Mouse (Mus musculus): Measurements from ENCODE around the gene Abhd5.

Gene Abhd5

DNA sequence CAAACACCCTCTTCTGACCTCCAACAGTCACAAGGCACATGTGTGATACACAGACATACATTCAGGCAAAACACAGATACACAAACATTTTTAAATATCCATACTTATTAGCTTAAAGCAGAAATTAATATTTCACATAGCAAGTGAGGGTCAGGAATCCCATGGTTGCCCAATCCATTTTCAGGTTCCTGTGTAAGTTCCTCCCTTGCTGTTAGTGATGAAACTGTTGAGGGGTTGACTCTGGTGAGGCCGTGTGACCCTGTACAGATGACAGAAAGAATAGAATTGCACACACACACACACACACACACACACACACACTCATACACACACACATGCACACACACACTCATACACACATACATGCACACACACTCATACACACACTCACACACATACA, 63.2 kb downstream of the Abhd5 start:
- ATAC-seq (ENCODE audit: low TSS enrichment): no peak

DNA sequence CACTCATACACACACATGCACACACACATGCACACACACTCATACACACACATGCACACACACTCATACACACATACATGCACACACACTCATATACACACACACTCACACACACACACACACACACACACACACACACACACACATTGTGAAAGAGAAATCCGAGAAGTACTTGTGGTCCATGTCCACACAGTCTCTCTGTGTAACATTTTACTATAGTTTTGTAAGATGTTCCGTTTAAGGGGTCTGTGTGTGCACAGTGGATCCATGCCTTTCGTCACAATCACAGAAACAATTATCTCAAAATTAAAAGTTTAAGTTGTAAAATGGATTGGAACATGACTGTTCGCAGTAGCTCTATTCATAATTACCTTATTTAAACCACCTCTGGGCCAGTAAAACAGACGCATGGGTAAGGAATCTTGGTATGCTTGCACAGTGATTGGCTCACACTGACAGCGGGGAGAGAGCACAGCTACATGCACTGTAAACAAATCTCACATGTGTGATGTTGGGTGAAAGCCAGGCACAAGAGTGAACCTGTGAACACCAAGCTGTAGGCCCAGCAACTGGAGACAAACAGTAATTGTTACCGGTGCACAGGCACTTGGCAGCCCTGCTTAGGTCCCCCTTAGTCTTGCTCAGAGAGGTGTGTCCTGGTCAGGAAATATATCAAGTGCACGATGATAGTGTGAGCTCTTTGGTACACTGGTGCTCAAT, 63.8 kb downstream of the Abhd5 start:
- ATAC-seq (ENCODE audit: low TSS enrichment): no peak

DNA sequence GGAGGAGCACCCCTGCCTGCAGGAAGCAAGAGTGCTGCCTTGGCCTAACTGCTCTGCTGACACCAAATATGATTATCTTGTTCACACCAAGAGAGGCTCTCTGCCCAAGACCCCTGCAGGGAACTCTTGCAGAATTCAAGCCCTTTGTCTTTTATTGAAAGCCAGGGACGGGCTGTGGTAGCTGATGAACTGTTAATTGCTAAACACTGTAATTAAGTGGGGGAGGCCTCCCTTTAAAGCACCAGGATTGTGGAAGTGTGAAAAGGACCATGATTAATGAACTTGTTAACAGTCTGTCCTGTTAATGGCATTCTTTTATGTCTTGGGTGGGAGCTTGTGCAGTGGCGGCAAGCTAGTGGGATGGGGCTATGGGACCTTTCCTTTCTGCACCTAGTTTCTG, 65.2 kb downstream of the Abhd5 start:
- ATAC-seq (ENCODE audit: low TSS enrichment): no peak

DNA sequence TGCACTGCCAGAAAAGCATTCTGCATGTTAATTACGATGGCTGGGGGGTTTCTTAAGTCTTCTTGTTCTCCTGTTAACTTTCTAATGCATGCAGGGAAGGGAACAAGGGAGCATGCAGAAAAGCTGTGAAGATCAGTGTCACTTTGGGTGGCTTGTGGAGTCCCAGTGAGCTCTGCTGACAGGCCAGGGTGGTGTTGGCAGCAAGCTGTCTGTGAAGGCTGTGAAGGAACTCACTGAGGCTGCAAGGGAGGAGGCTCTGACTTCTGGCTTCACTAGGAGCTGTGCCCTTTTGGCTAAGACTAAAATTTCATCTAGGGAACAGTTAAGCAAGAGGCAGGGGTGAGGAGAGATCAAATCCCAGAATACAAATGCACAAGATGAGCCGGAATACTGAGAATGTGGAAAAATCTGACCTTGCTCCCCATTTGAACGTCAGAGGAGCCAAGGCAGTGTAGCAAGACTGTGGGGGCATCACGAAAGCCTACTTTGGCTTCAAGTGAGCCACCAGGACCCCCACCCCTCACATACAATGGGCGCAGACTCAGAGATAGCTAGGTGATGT, 68.9 kb downstream of the Abhd5 start:
- no peak for ATAC-seq (ENCODE audit: low TSS enrichment)

DNA sequence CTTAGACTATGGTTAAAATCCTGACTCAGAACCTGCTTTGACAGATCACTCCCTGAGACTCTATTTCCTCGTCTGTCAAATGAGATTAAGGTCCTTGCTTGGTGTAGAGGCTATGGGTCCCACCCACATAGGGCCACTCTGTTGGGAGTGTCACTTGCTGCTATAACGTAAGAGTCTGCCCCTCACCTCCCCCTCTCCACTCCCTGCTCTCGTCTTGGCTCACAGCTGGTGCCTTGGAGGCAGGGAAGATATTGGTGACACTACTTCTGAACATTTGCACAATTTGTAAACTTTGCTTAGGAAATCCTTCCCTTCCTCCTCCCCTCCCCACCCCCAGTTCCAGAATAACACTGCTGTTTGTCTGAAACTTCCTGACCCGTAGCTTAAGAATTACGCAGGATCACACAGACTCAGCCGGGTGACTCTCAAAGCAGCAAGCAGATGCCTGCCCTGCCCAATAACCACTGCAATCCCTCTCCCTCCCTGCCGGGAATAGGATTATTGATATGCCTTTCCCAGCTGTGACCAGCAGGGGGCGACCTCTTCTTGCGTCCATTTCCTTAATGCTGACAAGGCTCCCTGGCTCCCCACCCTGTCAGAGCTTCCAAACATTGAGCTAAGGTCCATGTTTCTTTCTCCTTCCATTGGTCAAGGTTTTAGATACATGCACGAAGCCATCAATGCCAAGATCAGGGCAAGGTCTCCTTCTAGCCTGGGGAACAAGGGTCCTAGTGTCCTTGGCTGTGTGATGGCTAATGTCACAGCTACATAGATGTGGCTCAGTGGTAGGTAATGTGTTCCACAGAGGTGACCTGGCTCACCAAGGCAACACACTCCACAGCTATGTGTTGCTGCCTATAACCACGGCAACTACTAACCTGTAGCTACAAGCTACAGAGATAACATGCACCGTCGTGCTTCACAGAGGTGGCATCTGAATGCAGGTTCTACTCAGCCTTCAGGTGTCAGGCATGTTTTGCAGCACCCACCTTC, 69.7 kb downstream of the Abhd5 start:
- peak; percentile 69; the same call in 1 of the 2 replicates for ATAC-seq (ENCODE audit: low TSS enrichment)

DNA sequence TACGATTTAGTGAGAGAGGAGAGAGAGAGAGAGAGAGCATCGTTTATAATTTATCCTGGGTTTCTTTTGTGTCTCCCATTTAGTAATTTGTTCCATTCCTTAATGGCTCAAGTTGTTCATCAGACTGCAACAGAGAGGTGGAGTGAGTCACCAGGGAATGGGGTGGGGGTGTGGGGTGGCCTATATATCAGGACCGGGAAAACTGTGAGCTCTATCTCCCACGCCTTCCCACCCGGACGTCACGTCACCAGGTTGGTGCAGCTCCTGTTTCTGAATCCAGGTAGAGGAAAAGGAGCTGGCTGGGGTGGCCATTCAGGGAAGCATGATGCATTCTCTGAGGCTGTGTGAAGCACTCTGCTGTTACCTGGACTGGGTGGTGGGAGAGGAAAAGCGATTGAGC, 70.5 kb downstream of the Abhd5 start:
- peak; percentile 41 for ATAC-seq (ENCODE audit: low TSS enrichment)

DNA sequence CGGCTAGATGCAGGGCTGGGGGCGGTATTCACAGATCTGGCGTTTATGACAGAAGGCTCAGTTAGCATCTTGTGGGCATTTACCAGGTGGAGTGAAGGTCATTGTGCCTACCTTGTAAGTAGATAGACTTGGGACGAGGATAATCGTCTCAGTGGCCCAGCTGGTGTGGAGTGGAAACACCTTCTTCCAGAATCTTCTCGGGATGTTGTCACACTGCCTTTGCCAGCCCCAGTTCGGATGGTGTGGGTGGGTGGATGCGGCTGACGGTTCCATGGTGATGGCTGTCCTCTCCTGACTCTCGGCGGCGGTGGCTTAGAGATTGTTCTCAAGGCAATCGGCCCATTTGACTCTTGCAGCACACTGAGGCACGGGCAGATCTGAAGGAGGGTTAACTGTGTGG, 71.3 kb downstream of the Abhd5 start:
- peak; percentile 82 for ATAC-seq (ENCODE audit: low TSS enrichment)

DNA sequence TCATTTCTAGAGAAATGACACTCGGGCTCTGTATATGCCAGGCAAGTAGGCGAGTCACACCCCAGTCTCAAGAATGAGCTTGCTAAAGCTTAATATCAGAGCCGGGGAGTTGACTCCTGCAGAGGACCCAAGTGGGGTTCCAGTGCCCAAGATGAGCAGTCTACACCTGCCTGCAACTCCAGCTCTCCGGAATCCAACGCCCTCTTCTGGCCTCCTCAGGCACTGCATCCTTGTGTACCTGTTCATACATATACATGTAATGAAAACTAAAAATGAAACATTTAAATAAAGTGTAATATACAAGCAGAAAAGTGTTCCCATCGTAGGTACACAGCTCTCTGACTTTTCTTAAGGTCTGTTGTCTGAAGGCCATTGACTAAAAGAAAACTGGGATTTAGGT, 71.7 kb downstream of the Abhd5 start:
- ATAC-seq (ENCODE audit: low TSS enrichment): no peak

DNA sequence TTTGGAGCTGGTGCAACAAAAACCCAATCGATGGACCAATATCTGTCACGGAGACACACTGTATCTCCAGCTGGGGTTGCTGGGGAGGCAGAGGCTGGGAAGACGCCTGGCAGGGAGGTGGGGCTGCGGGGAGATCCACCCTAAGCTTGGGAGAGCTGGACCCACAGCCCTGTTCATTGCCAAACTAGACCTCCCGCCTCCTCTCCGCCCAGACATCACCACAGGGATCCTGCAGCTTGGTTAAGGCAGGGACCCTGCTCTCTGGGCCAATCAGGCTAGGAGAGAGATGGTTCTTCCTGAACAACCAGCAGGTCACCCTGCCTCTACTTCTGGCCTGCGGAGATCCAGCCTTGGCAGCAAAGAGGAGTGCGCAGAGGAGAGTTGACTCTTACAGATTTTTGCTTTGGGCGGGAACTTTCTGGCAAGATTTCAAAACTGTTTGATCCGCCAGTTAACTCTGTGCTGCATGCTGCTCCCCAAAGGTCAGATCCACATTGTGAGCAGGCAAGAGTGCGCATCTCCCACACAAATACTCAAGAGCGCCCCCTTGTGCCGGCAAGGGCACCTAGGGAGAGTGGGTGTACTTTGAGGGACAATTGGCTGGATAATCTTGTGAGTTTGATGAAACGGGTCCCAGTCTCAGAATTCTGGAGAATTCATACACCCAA, 73.7 kb downstream of the Abhd5 start:
- ATAC-seq (ENCODE audit: low TSS enrichment): no peak

DNA sequence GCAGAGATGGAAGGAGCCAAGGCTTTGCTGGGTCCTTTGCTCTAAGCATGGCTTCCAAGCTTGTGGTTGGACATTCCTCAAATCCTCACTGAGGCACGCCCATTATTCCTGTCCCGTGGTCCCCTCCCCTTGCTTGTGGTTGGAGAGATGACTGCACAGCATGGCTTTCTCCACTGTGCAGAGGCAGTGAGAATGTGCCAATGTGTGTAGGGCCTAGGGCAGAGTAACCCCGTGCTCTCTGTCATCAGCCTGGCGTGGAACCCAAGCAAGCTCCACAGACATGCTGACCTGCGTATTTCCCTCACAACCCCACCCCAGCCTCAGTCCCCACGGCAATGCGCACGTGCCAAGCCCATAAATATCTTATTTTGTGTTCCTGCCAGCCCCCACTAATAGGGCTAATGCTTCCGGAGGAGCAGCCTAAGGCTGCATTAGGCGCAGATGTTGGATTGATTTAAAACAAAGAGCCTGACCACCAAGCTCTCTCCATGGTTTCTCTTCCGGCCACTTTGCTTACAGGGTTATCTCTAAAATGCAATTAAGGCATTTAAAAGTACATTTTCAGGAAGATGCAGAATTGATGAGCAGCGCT, 77.7 kb downstream of the Abhd5 start:
- no peak for ATAC-seq (ENCODE audit: low TSS enrichment)

DNA sequence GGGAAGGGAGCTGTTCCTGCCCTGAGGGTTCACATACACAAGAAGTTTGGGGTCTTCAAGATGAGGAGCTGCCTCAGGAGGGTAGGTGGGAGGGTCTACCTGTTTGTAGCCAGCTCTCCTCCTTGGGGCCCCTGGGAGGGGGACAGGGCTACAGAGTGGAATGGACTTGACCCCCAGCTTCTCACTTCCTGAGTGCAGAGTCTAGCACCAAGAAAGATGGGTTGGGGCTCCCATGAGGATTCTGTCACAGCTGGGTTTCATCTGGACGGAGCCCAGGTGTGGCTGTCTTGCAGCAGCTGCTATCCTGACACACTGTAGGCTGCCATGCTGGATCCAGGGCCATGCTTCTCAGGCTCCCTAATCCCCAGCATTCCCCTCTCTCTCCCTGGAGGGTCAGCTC, 78.3 kb downstream of the Abhd5 start:
- no peak for ATAC-seq (ENCODE audit: low TSS enrichment)

All from frontal cortex, adult (tissue).